Mouse (Mus musculus) layer of hippocampus, adult 11-12 months (tissue): ENCODE measurements around the gene Msantd2.

Experiments used
- DNase-seq: peaks from one replicate; pipeline ENCODE4 v3.0.0; 2022; ENCODE audit warnings: low spot score

Msantd2 gene

DNA sequence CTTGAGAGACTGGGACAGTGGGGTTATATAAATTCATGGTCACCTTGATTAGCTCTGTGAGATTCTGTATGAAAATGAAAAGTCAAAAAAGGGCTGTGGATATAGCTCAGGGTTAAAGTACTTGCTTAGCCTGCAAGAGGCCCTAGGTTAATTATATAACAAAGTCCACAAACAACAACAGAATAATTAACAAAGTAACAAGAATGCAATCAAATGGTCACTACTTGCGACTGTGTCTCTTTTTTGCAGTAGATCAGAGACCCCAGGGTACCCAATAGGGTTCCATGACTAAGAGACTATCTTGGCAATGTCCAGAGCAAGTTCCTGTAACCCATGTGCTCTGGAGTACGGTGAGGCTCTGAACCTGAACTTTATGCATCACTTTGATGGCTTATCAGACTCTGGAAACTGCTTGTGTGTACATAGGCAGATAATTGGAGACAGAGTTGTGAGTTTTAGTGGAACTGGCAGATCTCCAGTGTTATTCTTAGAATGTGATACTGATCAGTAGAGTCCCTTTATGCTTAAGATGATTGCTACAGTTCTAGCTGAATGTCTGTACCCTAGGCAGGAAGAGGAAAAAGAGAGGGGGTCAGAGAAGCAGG is 80.2 kb downstream of the Msantd2 start:
- DNase-seq, result no peak

DNA sequence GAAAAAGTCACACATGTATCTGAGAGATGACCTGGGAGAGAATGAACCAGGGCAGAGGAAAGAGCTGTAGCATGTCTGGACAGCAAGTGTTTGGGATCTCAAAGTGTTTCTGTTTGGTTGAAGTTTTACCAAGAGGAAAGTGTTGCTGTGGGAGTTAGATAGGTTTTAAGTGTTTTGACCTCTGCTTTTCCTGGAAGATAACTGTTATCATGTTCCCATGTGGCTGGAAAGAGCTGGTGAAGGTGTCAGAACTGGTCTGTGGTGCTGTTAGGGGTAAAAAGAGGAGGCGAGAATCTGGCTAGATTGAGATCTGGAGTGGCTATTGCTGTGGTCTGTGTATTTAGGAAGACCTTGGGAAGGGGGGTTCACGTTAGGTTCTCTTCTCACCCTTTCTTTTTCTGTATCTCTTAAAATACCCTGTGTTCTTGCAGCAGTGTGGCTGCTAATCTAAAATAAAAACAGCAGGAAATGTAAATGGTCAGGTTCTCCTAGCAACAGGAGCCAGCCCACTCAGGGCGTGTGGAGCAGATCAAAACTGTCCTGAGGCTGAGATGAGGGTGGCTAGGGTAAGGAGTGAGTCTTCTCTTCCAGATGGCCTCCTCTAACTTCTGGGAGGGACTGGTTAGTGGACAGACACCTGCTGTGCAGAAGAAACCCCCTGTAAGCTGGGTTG is 83.2 kb downstream of the Msantd2 start:
- DNase-seq, result no peak
